Mouse (Mus musculus) neutrophil, adult 5-6 weeks (primary cell): ENCODE results near the gene Alkbh8. TPM values are rescaled to one million over a fixed set of nuclear protein-coding genes. Genes with fewer than 3 reads are reported as not detected.

Experiments used
- total RNA-seq: library from RNA; stranded (forward); fragments of 200-1000 nt; gene quantifications from 2 replicates; pipeline ENCODE4 v1.2.3, GENCODE M21; 2017

Alkbh8 gene
- total RNA-seq, 1 experiment from 2014 or later = 13.4 TPM

Other genes with a start within 250 kb of the Alkbh8 start
- 69.2 and 74.0 TPM in 2 replicates for gene Cwf19l2, start 68.5 kb downstream of the Alkbh8 start, total RNA-seq
- gene Gucy1a2, start 197.6 kb downstream of the Alkbh8 start, total RNA-seq = 0.12 TPM in 1 of 2 replicates, not detected in the other